Mouse (Mus musculus) myocyte (in vitro differentiated cells): ENCODE results near the gene Tbc1d2.
"Not testable (repeated sequence)": the region's sequence is repeated elsewhere in the genome, so short reads cannot be mapped to it uniquely, and the experiment has no call there.

Experiments used
- CEBPB ChIP-seq: IDR thresholded peaks from 2 replicates; pipeline ENCODE4 v1.6.1; 2011; ENCODE audit warnings: mild to moderate bottlenecking, moderate library complexity; ENCODE audit not compliant: poor library complexity, insufficient read depth, severe bottlenecking
- MAX ChIP-seq: IDR thresholded peaks from one replicate; pipeline ENCODE4 v1.6.1; 2011; ENCODE audit warnings: low read depth, mild to moderate bottlenecking, control low read depth
- MYOD1 ChIP-seq, 3 experiments: IDR thresholded peaks; one replicate each; pipeline ENCODE4 v1.6.1; 2011; ENCODE audit warnings: control low read depth in 2 of 3, low read depth in 2 of 3, mild to moderate bottlenecking in 2 of 3, moderate library complexity in 1 of 3; ENCODE audit not compliant: insufficient read length in 2 of 3, control insufficient read depth in 1 of 3
- POLR2A ChIP-seq: IDR thresholded peaks from one replicate; pipeline ENCODE4 v1.6.1; 2011; ENCODE audit warnings: low read depth, mild to moderate bottlenecking, control low read depth, moderate library complexity; ENCODE audit not compliant: insufficient read length
- POLR2AphosphoS2 ChIP-seq: IDR thresholded peaks from one replicate; pipeline ENCODE4 v1.6.1; 2011; ENCODE audit warnings: low read depth, control low read depth; ENCODE audit not compliant: insufficient read length
- TCF12 ChIP-seq: IDR thresholded peaks from one replicate; pipeline ENCODE4 v1.6.1; 2011; ENCODE audit warnings: mild to moderate bottlenecking, control low read depth; ENCODE audit not compliant: poor library complexity, insufficient read depth, severe bottlenecking
- USF1 ChIP-seq: IDR thresholded peaks from one replicate; pipeline ENCODE4 v1.6.1; 2011; ENCODE audit warnings: low read depth, mild to moderate bottlenecking, control low read depth, moderate library complexity

GRCm38 (mm10) chr4:46637250-46637649 lies 12.8 kb downstream of the Tbc1d2 start:
- TF ChIP-seq POLR2A; USF1; MAX; TCF12; MYOD1 (IDR thresholded peaks at IDR 0.05; ENCODE audit: control insufficient read depth in 1 of 3, insufficient read length in 2 of 3, low read depth in 2 of 3); CEBPB; POLR2AphosphoS2: not testable (repeated sequence)
